Mouse (Mus musculus) liver, embryonic 16.5 days (tissue): ENCODE results near the gene Tmem254c. TPM values are rescaled to one million over a fixed set of nuclear protein-coding genes. Genes with fewer than 3 reads are reported as not detected.
"Not testable (repeated sequence)": the region's sequence is repeated elsewhere in the genome, so short reads cannot be mapped to it uniquely, and the experiment has no call there.

Experiments
- ATAC-seq: fragments of 200-750 bp; cut with Nextera tagmentation; 2 replicates; pipeline ENCODE4 v1.8.0; 2017; ENCODE audit warnings: low read depth, mild to moderate bottlenecking, moderate number of reproducible peaks, moderate library complexity
- H3K27ac ChIP-seq: fragments of 300-500 bp; sonication (generic); 2 replicates; pipeline ENCODE4 v1.5.1; 2014; ENCODE audit warnings: mild to moderate bottlenecking, low read length
- H3K27me3 ChIP-seq: fragments of 300-500 bp; sonication (generic); 2 replicates; pipeline ENCODE4 v1.6.1; 2014; ENCODE audit warnings: low read depth, low read length, mixed read lengths; ENCODE audit not compliant: control insufficient read depth, insufficient read depth
- H3K36me3 ChIP-seq: fragments of 300-500 bp; sonication (generic); 2 replicates; pipeline ENCODE4 v1.6.1; 2014; ENCODE audit warnings: mild to moderate bottlenecking; ENCODE audit not compliant: control insufficient read depth, insufficient read depth
- H3K4me1 ChIP-seq: fragments of 300-500 bp; sonication (generic); 2 replicates; pipeline ENCODE4 v1.6.1; 2014; ENCODE audit warnings: low read depth, low read length, mixed read lengths; ENCODE audit not compliant: control insufficient read depth
- H3K4me2 ChIP-seq: fragments of 300-500 bp; sonication (generic); 2 replicates; pipeline ENCODE4 v1.6.1; 2014; ENCODE audit warnings: low read depth, low read length, mixed read lengths
- H3K4me3 ChIP-seq: fragments of 300-500 bp; sonication (generic); 2 replicates; pipeline ENCODE4 v1.5.1; 2014; ENCODE audit warnings: low read depth, mild to moderate bottlenecking, low read length
- H3K9ac ChIP-seq: fragments of 300-500 bp; sonication (generic); 2 replicates; pipeline ENCODE4 v1.6.1; 2014; ENCODE audit warnings: low read depth, low read length
- H3K9me3 ChIP-seq: fragments of 300-500 bp; sonication (generic); replicated peaks from 2 replicates; pipeline ENCODE4 v1.6.1; 2016; ENCODE audit warnings: low read length; ENCODE audit not compliant: control insufficient read depth
- WGBS: fragments of 180-500 bp; shearing (Covaris S2); extraction: QIAGEN DNeasy Blood & Tissue Kit; methylation state at CpG from one replicate; pipeline ENCODE4 v1.1.7; 2014; ENCODE audit not compliant: insufficient replicate concordance; 5-methylcytosine and 5-hydroxymethylcytosine counted together
- polyA plus RNA-seq: library from polyadenylated mRNA; unstranded; fragments of >200 nt; fragmentation: Nextera tagmentation; extraction: Ambion mirVana; gene quantifications from 2 replicates; pipeline ENCODE4 v1.2.1, GENCODE M21; 2015

The Tmem254c gene
- 8.7 and 9.3 TPM in 2 replicates for polyA plus RNA-seq

DNA sequence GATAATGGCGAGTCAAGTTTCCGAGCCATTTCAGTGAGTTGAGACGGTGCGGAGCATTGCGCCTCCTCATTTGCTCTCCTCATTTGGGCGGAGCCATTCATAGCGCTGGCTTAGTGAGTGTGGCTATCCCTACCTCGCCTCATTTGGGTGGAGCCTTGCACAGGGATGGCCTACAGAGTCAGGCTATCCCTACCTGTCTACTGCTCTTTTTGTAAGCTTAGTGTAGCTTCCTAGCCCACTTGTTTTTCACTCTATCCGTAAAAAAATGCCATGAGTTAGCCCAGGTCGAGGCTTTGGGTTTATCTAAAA is at the start of gene Tmem254c:
Gene Tmem254c (minus strand): TSS at position 31 of the 309 bp plus-strand sequence.
- H3K9me3 ChIP-seq, H3K27ac ChIP-seq, H3K9ac ChIP-seq, H3K36me3 ChIP-seq, H3K27me3 ChIP-seq, H3K4me2 ChIP-seq, H3K4me1 ChIP-seq, H3K4me3 ChIP-seq: not testable (repeated sequence)
- ATAC-seq, result peak; percentile 79
- no CpG with 5 or more reads among the region's 10 CpGs for WGBS

DNA sequence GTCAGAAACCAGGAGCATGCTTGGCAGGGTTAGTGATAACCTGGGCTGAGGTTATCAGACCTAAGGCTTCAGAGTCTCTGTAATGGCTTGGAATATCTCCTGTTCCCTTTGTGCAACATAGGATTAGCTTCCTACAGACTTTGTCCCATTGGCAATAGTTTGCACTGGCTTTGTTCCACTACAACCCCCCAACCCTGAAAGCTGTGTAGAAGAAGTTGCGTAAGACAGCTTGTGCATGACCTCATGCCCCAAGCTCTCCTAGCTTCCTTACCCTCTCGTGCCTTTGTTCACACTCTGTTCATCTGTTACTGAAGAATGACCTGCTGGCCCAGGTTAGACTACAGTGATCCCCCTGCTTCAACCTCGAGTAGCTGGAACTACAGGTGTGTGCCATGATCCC is 30.5 kb upstream of the Tmem254c start:
- H3K4me3 ChIP-seq, H3K9me3 ChIP-seq, H3K36me3 ChIP-seq, H3K9ac ChIP-seq, H3K4me2 ChIP-seq, H3K27me3 ChIP-seq, H3K4me1 ChIP-seq, H3K27ac ChIP-seq: not testable (repeated sequence)
- WGBS, result no CpG with 5 or more reads among the region's 3 CpGs
- ATAC-seq, result peak; percentile 37; the same call in 1 of the 2 replicates

DNA sequence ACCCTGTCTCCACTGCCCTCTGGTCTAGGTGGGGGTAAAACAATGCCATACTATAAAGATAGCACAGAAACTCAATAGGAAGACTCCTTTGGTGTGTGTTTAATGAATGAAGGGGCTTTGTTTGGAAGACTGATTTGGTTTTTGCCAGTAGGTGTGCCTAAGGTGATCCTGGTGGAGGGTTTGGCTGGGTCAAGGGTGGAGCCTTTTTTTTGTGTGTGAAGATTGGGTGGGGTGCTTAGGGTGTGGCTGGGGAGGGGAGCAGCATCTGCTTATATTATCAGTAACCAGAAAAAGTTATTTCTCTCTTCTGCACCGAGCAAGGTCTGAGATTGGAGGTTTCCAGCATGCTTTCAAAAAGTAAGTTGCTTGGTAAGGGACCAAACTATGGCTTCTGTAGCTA is 14.8 kb upstream of the Tmem254c start, which contains the start of gene Cphx3:
Gene Cphx3 (plus strand): TSS at position 301 of the 400 bp plus-strand sequence.
- not testable (repeated sequence) for H3K9me3 ChIP-seq, H3K9ac ChIP-seq, H3K4me3 ChIP-seq, H3K4me1 ChIP-seq, H3K27ac ChIP-seq, H3K4me2 ChIP-seq, ATAC-seq, H3K36me3 ChIP-seq, H3K27me3 ChIP-seq
- WGBS, result no CpG with 5 or more reads among the region's 1 CpGs

DNA sequence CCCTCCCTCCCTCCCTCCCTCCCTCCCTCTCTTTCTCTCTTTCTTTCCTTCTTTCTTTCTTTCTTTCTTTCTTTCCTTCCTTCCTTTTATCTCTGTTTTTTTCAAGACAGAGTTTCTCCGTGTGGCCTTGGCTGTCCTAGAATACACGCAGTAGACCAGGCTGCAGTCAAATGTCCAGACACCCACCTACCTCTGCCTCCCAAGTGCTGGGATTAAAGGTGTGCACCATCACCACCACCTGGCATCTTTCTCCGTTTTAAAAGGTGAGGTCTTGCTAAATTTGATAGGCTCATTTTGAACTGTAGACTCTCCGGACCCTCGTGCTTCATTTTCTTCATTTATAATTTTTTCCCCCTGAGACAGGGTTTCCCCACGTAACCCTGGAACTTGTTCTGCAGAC is 14.1 kb upstream of the Tmem254c start, which contains the start of gene Cphx2:
Gene Cphx2 (plus strand): TSS at position 301 of the 400 bp plus-strand sequence.
- H3K4me2 ChIP-seq, result not testable (repeated sequence)

DNA sequence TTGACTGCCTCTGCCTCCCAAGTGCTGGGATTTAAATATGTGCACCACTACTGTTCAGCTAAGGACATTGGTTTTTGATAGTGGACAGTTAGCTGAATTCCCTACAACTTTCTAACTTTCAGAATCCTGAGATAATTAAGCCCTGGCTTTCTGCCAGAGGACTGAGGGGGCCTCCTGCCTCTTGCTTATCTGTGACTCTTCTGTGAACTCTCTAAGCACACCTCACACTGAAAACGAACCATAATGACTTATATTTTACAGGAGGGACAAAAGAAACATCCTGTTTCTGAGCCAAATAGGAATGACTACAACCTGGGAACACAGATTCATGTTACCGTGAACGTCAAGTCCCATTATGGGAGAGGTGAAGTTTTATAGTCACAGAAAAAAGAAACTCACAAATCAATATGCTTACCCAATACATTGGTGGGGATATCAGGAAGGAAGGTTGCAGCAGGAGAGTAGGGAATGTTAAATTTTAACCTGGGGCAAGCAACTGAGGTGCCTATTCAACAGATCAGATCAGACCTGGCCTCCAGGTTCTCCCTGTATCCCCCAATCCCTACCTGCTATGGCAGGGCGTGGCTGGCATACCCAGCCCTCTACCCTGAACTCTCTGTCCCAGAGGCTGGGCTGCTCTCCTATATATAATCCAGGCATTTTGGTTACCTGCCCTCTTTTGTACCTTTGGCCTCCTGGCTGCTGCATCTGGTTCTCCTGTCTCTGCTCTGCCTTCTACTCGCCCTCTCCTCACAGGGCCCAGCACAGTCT is 9.7 kb upstream of the Tmem254c start:
- no CpG with 5 or more reads among the region's 5 CpGs for WGBS
- not testable (repeated sequence) for H3K9me3 ChIP-seq, H3K27me3 ChIP-seq, H3K4me1 ChIP-seq, H3K4me3 ChIP-seq, H3K36me3 ChIP-seq, H3K9ac ChIP-seq, H3K27ac ChIP-seq, H3K4me2 ChIP-seq
- ATAC-seq, result peak; percentile 93

More for the DNA sequence above, 14.1 kb upstream of the Tmem254c start, which contains the start of gene Cphx2:
- not testable (repeated sequence) for H3K9ac ChIP-seq, H3K4me1 ChIP-seq, ATAC-seq, H3K27me3 ChIP-seq, H3K36me3 ChIP-seq, H3K4me3 ChIP-seq, H3K9me3 ChIP-seq, H3K27ac ChIP-seq
- WGBS, result no CpG with 5 or more reads among the region's 6 CpGs

DNA sequence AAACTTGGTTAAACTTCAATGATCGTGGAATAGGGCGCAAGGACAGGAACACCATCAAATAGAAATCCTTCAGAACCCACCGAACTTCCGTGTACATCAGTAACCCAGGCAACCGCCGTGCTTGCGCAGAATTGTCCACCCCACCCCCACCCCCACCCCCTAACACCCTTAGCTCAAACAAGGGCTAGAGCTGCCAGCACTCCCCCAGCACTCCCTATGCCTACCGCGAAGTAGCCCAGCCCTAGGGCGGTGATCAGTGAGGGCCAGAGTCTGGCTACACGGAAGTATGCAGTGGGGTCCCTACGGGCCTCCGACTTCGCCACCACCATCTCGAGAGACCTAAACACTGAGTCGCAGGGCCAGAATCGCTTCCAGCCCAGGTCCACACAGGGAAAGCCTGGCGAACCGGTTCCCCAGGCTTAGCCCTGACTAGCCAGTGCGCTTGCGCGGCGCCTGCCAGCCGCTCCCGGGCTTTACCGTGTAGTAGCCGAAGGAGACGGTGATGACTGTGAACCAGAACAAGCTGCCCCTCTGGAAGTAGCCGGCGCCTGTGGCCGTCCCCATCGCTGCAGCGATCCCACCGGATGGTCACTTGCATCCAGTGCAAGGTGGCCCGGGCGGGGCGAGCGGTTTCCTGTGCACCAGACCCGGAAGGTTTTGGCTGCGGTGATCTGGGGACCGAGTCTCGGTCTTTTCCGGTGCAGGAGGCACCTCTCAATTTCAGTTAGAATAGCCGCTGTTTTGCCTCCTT is 406 bp downstream of the Tmem254c start:
- WGBS, result no CpG with 5 or more reads among the region's 44 CpGs

DNA sequence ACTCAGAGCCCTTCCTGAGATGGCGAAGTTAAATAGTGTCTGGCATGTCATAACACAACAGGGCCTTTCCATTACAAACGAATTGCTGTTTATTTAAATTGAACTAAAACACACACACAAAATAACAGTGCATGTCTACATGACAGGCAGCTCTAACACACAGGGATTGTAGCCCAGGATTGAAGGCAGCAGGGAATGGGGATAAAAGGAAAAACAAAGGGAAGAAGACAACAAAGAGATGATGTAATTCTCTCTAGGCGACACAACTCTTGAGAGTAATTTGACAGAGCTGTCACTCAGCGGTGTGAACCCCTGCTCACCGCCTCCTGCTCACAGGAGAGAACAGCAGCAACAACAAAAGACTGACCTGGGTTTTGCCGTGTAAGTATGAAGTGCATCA is 7.8 kb downstream of the Tmem254c start:
- WGBS, result no CpG with 5 or more reads among the region's 6 CpGs
- H3K4me3 ChIP-seq, H3K9me3 ChIP-seq, H3K4me1 ChIP-seq, H3K36me3 ChIP-seq, H3K27ac ChIP-seq, ATAC-seq, H3K4me2 ChIP-seq, H3K9ac ChIP-seq, H3K27me3 ChIP-seq: not testable (repeated sequence)

More for the DNA sequence above, 406 bp downstream of the Tmem254c start:
- H3K9ac ChIP-seq, H3K27ac ChIP-seq, H3K9me3 ChIP-seq, H3K4me2 ChIP-seq, H3K4me1 ChIP-seq, H3K4me3 ChIP-seq, H3K36me3 ChIP-seq, H3K27me3 ChIP-seq: not testable (repeated sequence)
- peak; percentile 67; the same call in 1 of the 2 replicates for ATAC-seq

DNA sequence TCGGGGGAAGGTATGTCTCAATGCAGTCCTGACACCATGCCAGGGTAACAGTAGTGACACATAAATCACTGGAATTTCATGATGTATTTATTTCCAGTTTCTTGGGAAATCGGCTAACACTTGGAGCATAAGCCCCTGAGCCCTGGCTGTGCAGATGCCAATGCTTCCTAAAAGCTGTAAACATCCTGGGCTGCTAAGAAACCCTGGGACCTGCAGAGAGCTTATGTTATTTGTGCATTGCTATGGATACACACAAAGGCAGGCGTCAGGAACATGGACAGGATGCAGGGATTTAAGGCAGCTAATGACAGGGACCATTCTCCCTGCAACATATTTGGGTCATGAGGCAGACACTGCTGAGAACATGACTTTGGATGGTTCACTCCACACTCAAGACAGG is 9.0 kb downstream of the Tmem254c start:
- H3K4me2 ChIP-seq, ATAC-seq, H3K27ac ChIP-seq, H3K4me3 ChIP-seq, H3K9me3 ChIP-seq, H3K36me3 ChIP-seq, H3K9ac ChIP-seq, H3K27me3 ChIP-seq, H3K4me1 ChIP-seq: not testable (repeated sequence)
- no CpG with 5 or more reads among the region's 3 CpGs for WGBS

DNA sequence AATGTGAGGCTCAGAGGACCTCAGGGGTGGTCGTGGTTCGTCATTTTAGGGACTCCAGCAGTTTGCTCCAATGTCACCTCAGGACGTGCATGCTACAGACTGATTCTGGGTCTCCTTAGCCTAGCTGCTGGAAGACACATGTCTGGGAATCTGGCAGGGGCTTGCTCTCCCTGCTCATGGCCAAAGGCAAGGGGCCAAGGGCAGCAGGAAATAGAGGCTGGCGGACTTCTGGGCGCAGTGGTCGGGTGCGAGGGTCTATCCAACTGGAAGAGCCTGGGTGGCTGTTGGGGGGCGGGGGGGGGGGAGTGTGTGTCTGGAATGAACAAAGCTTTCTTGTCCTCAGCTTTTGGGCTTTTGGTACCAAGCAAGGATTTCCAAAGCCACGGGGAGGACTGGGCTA is 18.4 kb downstream of the Tmem254c start:
- ATAC-seq, result not testable (repeated sequence)

More for the DNA sequence above, 18.4 kb downstream of the Tmem254c start:
- no CpG with 5 or more reads among the region's 9 CpGs for WGBS
- H3K27me3 ChIP-seq, H3K9me3 ChIP-seq, H3K4me3 ChIP-seq, H3K4me2 ChIP-seq, H3K4me1 ChIP-seq, H3K36me3 ChIP-seq, H3K27ac ChIP-seq, H3K9ac ChIP-seq: not testable (repeated sequence)
